Mouse (Mus musculus): ENCODE results near the gene Gabbr2. TPM values are rescaled to one million over a fixed set of nuclear protein-coding genes. Genes with fewer than 3 reads are reported as not detected.
"Not testable (repeated sequence)": the region's sequence is repeated elsewhere in the genome, so short reads cannot be mapped to it uniquely, and the experiment has no call there.

Gene Gabbr2
- polyA plus RNA-seq, 1 experiment from 2014 or later: 0.08 TPM

DNA sequence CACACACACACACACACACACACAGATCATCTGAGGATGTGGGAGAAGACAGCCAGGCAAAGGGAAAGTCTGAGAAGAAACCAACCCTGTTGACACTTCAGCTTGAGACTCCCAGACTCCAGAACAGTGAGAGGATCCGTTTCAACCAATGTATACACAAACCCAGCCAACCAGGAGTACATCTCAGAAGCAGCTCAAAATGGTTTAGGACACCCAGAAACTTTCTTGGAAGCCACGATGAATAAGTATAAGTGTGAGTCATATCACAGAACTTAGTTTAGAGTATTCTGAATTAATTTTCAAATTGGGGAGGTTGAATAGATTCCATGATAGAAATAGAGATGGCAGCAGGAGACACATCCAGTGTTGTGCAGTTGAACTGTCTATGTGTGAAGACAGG, 335.7 kb downstream of the Gabbr2 start:
- Histone ChIP-seq H3K4me1 (replicated peaks) (peaks cover 1% of the 10 kb centered on the region), H3K4me3 (replicated peaks) (no peak overlapping the region), H3K27me3 (peaks cover 26% of the 10 kb centered on the region), H3K27ac (no peak overlapping the region), H3K9ac (replicated peaks) (no peak overlapping the region), H3K36me3 (no peaks in the 10 kb centered on the region), H3K4me2 (no peak overlapping the region), H3K9me3 (0 out of 2 replicates have a peak, but pooled peaks cover 7% of the 10 kb centered on the region)
- no peak for ATAC-seq (ENCODE audit: insufficient number of reproducible peaks, insufficient read depth, low FRiP score, low TSS enrichment, low read depth)
- 75% methylated on average over 2 of the region's 2 CpGs for WGBS

DNA sequence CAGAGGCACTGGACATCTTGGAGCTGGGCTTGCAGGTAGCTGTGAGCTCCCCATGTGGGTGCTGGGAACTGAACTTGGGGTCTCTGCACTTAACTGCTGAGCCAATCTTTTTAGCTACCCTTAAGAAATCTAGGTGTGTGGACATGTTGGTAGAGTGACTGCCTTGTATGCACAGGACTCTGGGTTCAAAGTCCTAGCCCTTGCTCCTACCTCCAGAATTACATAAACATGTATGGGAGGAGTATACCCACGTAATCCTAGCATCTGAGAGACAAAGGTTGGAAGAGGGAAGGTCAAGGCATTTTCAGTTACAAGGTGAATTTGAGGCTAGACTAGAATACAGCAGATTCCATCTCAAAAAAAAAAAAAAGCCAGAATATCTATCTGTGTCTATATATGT, 336.4 kb downstream of the Gabbr2 start:
- Histone ChIP-seq H3K4me3 (replicated peaks) (no peak overlapping the region), H3K4me2 (no peak overlapping the region), H3K9me3 (0 out of 2 replicates have a peak, but pooled peaks cover under 1% of the 10 kb centered on the region), H3K4me1 (replicated peaks) (peaks cover 7% of the 10 kb centered on the region), H3K27me3 (peaks cover 26% of the 10 kb centered on the region), H3K9ac (replicated peaks) (no peak overlapping the region), H3K27ac (no peak overlapping the region), H3K36me3 (no peaks in the 10 kb centered on the region)
- no peak for ATAC-seq (ENCODE audit: insufficient number of reproducible peaks, insufficient read depth, low FRiP score, low TSS enrichment, low read depth)
- WGBS: 57% methylated on average over 1 of the region's 1 CpGs

DNA sequence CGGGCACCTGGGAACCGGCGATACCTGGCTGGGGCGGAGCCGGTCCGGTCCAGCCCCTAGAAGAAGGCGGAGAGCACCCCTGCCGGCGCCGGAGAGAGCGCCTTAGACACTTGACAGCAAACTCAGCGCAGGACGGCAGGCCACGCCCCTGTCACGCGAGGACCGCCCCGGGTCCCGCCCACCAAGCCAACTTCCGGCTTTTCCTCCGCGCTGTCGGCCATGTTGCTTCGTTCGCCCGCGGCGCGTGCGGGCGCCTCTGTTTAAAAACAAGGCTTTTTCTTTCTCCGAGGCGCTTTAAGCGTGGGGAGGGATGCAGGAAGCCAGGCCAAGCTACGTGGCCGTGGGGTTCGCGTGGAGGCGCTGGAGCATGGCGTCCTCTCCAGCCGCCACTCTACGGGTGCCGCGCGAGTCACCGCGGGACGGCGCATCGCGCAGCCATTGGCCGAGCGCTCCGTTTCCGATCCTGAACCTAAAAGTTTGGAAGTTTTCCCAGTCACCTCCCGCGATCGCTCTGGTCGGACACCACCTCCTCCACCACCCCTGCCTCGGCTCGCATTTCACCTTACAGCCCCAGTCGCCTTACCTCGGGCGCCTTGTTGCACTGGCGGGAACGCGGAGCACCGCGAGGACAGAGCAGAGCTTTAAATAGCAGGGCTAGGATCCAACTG, 341.5 kb downstream of the Gabbr2 start, which contains the start of gene Tbc1d2:
Tbc1d2 (minus strand) TSS at position 124 of the 668 bp plus-strand sequence.
- H3K4me1 ChIP-seq (replicated peaks): peaks cover 11% of the 10 kb centered on the region

DNA sequence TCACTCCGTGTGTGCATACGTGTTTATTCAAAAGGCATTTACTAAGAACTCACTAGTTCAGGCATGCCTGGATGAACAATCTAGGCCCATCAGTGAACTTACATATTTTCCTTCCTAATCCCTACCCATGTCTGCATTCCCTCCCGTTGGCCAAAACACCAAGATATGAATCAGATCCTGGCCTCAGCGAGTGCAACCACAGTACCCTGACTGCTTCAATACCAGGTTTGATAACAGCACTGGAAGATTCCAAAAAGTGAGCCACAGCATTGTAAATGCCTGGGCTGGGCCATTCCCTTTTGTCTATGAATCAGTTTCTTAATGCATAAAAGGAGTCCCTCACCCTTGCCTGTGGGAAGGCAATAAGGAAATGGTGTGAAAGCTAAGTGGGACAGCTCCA, 342.5 kb downstream of the Gabbr2 start:
- no peak for ATAC-seq (ENCODE audit: insufficient number of reproducible peaks, insufficient read depth, low FRiP score, low TSS enrichment, low read depth)
- WGBS: 58% methylated on average over 4 of the region's 4 CpGs

More for the DNA sequence above, 341.5 kb downstream of the Gabbr2 start, which contains the start of gene Tbc1d2:
- Histone ChIP-seq H3K9me3 (no peaks in the 10 kb centered on the region), H3K9ac (replicated peaks) (peak within 1 kb of the TSS; percentile 68), H3K4me3 (replicated peaks) (peak within 1 kb of the TSS; percentile 64), H3K27ac (peak within 1 kb of the TSS; percentile 91), H3K27me3 (peaks cover 43% of the 10 kb centered on the region), H3K36me3 (no peaks in the 10 kb centered on the region), H3K4me2 (peak within 1 kb of the TSS; percentile 92)
- under 1% methylated on average over 69 of the region's 69 CpGs for WGBS
- ATAC-seq (ENCODE audit: insufficient number of reproducible peaks, insufficient read depth, low FRiP score, low TSS enrichment, low read depth): peak; percentile 90

DNA sequence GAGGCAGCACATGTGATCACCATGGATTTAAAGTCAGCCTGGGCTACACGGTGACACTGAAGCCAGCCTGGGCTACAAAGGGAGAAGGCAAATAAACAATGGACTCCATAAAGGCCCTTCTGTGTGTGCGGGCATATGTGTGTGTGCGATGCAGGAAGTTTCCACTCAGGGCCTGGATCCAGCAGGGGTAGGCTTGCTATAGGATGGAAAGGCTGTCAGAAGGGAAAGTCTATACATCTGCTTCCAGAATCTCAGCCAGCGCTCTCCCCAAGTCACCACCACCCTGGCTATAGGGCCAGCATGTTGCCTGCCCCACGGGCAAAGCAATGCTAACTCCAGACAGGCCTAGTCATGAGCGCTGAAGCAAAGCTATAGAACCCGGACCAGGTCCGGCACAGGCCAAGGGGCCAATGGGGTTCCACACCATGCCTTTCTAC, 348.0 kb downstream of the Gabbr2 start:
- Histone ChIP-seq H3K27me3 (peaks cover 9% of the 10 kb centered on the region), H3K4me2 (no peak overlapping the region), H3K36me3 (no peaks in the 10 kb centered on the region), H3K4me1 (replicated peaks) (0 out of 2 replicates have a peak, but pooled peaks cover 6% of the 10 kb centered on the region), H3K9me3 (no peaks in the 10 kb centered on the region), H3K27ac (no peak overlapping the region), H3K9ac (replicated peaks) (no peak overlapping the region), H3K4me3 (replicated peaks) (no peak overlapping the region)
- ATAC-seq (ENCODE audit: insufficient number of reproducible peaks, insufficient read depth, low FRiP score, low TSS enrichment, low read depth): no peak
- WGBS: 90% methylated on average over 8 of the region's 8 CpGs

More for the DNA sequence above, 342.5 kb downstream of the Gabbr2 start:
- H3K27ac ChIP-seq: no peak overlapping the region
- peak overlapping the region; percentile 64 for H3K4me3 ChIP-seq (replicated peaks)
- H3K9ac ChIP-seq (replicated peaks): no peak overlapping the region
- no peaks in the 10 kb centered on the region for H3K9me3 ChIP-seq
- peaks cover 42% of the 10 kb centered on the region for H3K27me3 ChIP-seq
- peak overlapping the region; percentile 92 for H3K4me2 ChIP-seq
- H3K36me3 ChIP-seq: no peaks in the 10 kb centered on the region
- peaks cover 11% of the 10 kb centered on the region for H3K4me1 ChIP-seq (replicated peaks)

DNA sequence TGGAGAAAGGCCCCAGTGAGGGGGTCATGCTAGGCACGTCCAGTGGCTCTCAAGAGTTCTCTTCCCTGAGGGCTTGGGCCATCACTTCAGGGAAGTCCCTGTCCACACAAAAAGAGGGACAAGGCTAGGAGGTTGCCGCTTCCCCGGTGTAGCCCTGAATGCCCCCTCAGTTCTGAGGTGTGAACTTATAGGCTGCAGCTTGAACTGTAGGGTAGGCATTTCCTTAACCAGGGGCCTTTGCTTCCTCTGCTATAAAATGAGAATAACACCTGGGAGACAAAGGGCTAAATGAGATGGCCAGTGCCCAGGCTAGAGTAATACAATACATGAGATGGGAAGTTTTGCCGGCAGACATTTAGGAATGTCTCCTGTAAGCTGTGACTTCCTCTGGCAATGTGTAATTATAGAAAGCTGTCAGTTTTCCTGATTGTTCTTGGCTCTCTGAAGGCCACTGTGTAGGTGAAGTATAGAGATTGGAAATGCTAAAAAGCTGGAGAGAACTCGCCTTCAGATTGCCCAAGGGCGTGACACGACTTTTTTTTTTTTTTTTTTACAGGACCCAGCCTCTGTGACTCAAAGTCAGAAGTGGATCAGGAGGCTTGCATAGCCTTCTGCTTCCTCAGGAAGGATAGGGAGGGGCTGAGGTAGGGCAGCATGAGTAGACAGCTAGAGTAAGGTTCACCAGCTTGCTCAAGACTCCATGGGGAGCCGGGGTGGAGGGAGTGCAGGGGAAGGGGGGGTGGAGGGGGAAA, 348.6 kb downstream of the Gabbr2 start:
- Histone ChIP-seq H3K4me2 (no peak overlapping the region), H3K9me3 (no peaks in the 10 kb centered on the region), H3K4me3 (replicated peaks) (no peak overlapping the region), H3K9ac (replicated peaks) (no peak overlapping the region), H3K36me3 (no peaks in the 10 kb centered on the region), H3K4me1 (replicated peaks) (0 out of 2 replicates have a peak, but pooled peaks cover 6% of the 10 kb centered on the region), H3K27ac (peak overlapping the region; percentile 59; the same call in 1 of the 2 replicates), H3K27me3 (peaks cover 4% of the 10 kb centered on the region)
- no peak for ATAC-seq (ENCODE audit: insufficient number of reproducible peaks, insufficient read depth, low FRiP score, low TSS enrichment, low read depth)
- WGBS: 68% methylated on average over 8 of the region's 8 CpGs

DNA sequence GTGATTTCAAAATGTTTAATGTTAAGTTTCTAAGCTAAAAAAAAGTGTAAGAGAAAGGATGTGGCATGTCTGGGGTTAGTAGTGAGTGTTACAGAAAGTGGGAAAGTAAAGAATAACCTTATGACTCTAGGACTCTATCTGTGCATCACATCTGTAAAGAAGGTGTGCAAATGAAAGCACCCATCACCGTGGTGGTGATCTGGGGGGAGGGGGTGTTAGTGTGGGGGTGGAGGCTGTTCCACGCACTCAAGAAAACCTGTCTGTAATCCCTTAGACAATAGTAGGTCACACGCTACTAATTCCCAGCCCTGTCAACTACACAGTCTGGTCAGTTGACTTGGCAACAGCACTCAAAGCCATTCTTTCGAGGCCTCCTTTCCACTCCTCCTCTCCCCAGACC, 350.4 kb downstream of the Gabbr2 start:
- 0 out of 2 replicates have a peak, but pooled peaks cover 6% of the 10 kb centered on the region for H3K4me1 ChIP-seq (replicated peaks)
- no peaks in the 10 kb centered on the region for H3K27me3 ChIP-seq
- no peak overlapping the region for H3K27ac ChIP-seq
- H3K9me3 ChIP-seq: no peaks in the 10 kb centered on the region
- H3K36me3 ChIP-seq: no peaks in the 10 kb centered on the region
- no peak overlapping the region for H3K4me2 ChIP-seq
- ATAC-seq (ENCODE audit: insufficient number of reproducible peaks, insufficient read depth, low FRiP score, low TSS enrichment, low read depth): no peak
- 84% methylated on average over 4 of the region's 4 CpGs for WGBS
- H3K4me3 ChIP-seq (replicated peaks): no peak overlapping the region
- no peak overlapping the region for H3K9ac ChIP-seq (replicated peaks)

DNA sequence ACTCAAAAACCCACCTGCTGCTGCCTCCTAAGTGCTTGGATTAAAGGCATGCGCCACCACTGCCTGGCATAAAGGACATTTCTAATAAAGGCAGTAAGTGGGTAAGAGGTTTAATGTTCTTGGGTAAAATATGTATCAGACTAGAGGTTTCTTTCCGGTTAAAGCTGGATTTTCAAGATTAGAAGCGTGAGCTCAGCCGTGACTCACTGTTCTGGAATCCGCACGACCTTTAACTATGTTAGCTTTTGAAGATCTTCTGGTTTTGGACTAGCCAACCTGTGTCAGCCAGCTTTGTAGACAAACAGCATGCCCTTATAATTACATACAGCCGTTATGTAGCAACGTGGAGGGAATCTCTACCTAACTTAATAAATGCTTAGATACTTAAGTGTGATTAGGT, 351.8 kb downstream of the Gabbr2 start:
- Histone ChIP-seq H3K4me1 (replicated peaks) (0 out of 2 replicates have a peak, but pooled peaks cover 6% of the 10 kb centered on the region), H3K27ac (no peak overlapping the region), H3K9ac (replicated peaks) (no peak overlapping the region), H3K9me3 (no peaks in the 10 kb centered on the region), H3K4me2 (no peak overlapping the region), H3K4me3 (replicated peaks) (no peak overlapping the region), H3K27me3 (no peaks in the 10 kb centered on the region), H3K36me3 (no peaks in the 10 kb centered on the region)
- no peak for ATAC-seq (ENCODE audit: insufficient number of reproducible peaks, insufficient read depth, low FRiP score, low TSS enrichment, low read depth)
- 83% methylated on average over 8 of the region's 8 CpGs for WGBS

DNA sequence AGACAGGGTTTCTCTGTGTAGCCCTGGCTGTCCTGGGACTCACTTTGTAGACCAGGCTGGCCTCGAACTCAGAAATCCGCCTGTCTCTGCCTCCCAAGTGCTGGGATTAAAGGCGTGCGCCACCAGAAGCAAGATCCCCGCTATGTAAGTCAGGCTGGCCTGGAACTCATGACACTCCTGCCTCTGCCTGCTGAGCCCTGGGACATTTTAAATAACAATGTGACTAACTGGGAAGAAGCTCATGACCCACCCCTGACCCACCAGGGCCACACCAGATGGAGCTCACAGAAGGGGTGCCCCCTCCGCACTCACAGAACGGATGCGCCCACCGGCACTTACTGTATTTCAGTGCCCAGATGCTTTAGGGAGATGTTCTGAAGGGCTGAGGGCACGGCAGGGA, 354.4 kb downstream of the Gabbr2 start:
- not testable (repeated sequence) for H3K9ac ChIP-seq (replicated peaks); ATAC-seq (ENCODE audit: insufficient number of reproducible peaks, insufficient read depth, low FRiP score, low TSS enrichment, low read depth); H3K27ac ChIP-seq; H3K9me3 ChIP-seq; H3K4me3 ChIP-seq (replicated peaks); H3K36me3 ChIP-seq; H3K4me1 ChIP-seq (replicated peaks); H3K27me3 ChIP-seq; H3K4me2 ChIP-seq
- 90% methylated on average over 10 of the region's 10 CpGs for WGBS

DNA sequence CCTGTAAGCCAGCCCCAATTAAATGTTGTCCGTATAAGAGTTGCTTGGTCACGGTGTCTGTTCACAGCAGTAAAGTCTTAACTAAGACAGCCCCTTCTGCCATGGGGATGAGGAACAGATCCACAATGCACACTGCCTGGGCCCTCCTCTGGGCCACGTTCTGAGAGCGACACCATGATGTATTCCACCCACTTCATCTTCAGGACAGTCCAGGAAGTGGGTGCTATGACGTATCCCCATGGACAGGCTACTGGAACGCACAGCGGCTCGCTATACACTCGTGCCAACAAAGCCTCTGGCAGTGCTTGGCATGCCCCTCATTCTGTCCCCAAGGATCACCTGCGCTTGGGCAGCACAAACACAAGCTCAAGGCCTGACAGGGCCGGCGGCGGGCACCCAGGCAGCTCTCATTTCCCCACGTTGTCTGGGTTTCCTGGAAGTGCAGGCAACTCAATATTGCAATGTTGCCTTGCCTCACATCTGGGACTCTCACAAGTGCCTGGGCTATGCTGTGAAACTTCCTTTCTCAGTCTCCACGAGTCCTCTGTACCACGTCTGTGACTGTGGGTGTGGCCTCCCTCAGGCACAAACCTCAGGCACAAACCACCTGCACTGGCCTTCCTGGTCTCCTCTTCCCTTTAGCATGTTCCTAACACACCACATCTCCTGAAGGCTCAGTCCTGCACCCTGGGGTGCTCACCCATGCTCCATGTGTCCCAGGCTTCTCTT, 355.8 kb downstream of the Gabbr2 start:
- H3K4me1 ChIP-seq (replicated peaks): no peaks in the 10 kb centered on the region
- no peak for ATAC-seq (ENCODE audit: insufficient number of reproducible peaks, insufficient read depth, low FRiP score, low TSS enrichment, low read depth)
- H3K36me3 ChIP-seq: no peaks in the 10 kb centered on the region
- H3K4me3 ChIP-seq (replicated peaks): no peak overlapping the region
- no peak overlapping the region for H3K27ac ChIP-seq
- no peaks in the 10 kb centered on the region for H3K9me3 ChIP-seq
- WGBS: 86% methylated on average over 16 of the region's 16 CpGs
- no peak overlapping the region for H3K4me2 ChIP-seq
- H3K27me3 ChIP-seq: no peaks in the 10 kb centered on the region
- no peak overlapping the region for H3K9ac ChIP-seq (replicated peaks)

DNA sequence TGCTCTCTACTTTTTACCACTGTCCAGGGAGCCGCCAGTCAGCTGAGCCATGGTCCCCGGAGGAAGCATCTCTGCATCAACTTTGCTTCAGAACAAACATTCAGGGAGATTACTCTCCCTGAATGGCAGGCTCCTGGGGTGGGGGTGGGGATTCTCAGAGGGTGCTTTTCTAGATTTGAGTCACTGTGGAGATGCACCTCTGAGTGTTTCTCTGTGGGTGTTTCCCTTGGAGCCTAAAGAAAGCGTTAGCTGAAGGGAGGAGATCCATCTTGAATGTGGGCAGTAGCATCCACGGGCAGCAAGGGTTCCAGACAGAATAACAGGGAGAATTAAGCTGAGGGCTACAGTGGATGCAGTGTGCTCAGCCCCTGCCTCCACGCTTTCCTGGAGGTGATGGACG, 356.8 kb downstream of the Gabbr2 start:
- Histone ChIP-seq H3K4me1 (replicated peaks) (no peaks in the 10 kb centered on the region), H3K36me3 (no peaks in the 10 kb centered on the region), H3K9me3 (no peaks in the 10 kb centered on the region), H3K9ac (replicated peaks) (no peak overlapping the region), H3K27ac (no peak overlapping the region), H3K27me3 (no peaks in the 10 kb centered on the region), H3K4me3 (replicated peaks) (no peak overlapping the region), H3K4me2 (no peak overlapping the region)
- ATAC-seq (ENCODE audit: insufficient number of reproducible peaks, insufficient read depth, low FRiP score, low TSS enrichment, low read depth): no peak
- 63% methylated on average over 6 of the region's 6 CpGs for WGBS

All from limb, embryonic 12.5 days (tissue).